Mouse (Mus musculus) lung, postnatal 0 days (tissue): ENCODE data around the gene Nol7.

Experiments used
- CTCF ChIP-seq: IDR thresholded peaks from 2 replicates; pipeline ENCODE4 v1.5.1; 2016; ENCODE audit warnings: antibody characterized with exemption, mild to moderate bottlenecking
- EP300 ChIP-seq: IDR thresholded peaks from 2 replicates; pipeline ENCODE4 v1.6.1; 2016; ENCODE audit warnings: antibody characterized with exemption, mild to moderate bottlenecking, control low read depth

- no peak for TF ChIP-seq EP300
- TF ChIP-seq CTCF = no peak
Measured at GRCm38 (mm10) chr13:43413611-43414010, 15.4 kb downstream of the Nol7 start.
